Mouse (Mus musculus) hindbrain, embryonic 16.5 days (tissue): ENCODE data around the gene Glp2r. TPM values are rescaled to one million over a fixed set of nuclear protein-coding genes. Genes with fewer than 3 reads are reported as not detected.

Source experiments
- polyA plus RNA-seq: library from polyadenylated mRNA; unstranded; fragments of >200 nt; fragmentation: Nextera tagmentation; extraction: Ambion mirVana; gene quantifications from 2 replicates; pipeline ENCODE4 v1.2.1, GENCODE M21; 2015

Glp2r gene
- polyA plus RNA-seq, 1 experiment from 2014 or later = 0.05 TPM

Other genes starting within 250 kb of the Glp2r start
- not detected in 2 replicates for gene Rcvrn, start 75.8 kb downstream of the Glp2r start, polyA plus RNA-seq
- gene Gsg1l2, start 3.5 kb upstream of the Glp2r start, polyA plus RNA-seq = 0.22 and 0.26 TPM in 2 replicates
- gene Dhrs7c, start 27.0 kb upstream of the Glp2r start, polyA plus RNA-seq = 0.82 TPM in 1 of 2 replicates, not detected in the other
- gene Usp43, start 151.0 kb upstream of the Glp2r start, polyA plus RNA-seq = 0.64 TPM in 2 replicates
- gene Cfap52, start 194.5 kb upstream of the Glp2r start, polyA plus RNA-seq = 6.4 and 7.1 TPM in 2 replicates
- 60.1 and 61.6 TPM in 2 replicates for gene Stx8, start 195.0 kb upstream of the Glp2r start, polyA plus RNA-seq